Mouse (Mus musculus) monocyte, adult 5-6 weeks (primary cell): ENCODE results near the gene Setd7. TPM values are rescaled to one million over a fixed set of nuclear protein-coding genes. Genes with fewer than 3 reads are reported as not detected.
"Not testable (repeated sequence)": the region's sequence is repeated elsewhere in the genome, so short reads cannot be mapped to it uniquely, and the experiment has no call there.

ENCODE experiments used
- ATAC-seq: fragments of 153-309, 156-312 bp; replicated peaks from 2 replicates; pipeline ENCODE4 v1.8.0; 2017; ENCODE audit warnings: mild to moderate bottlenecking; ENCODE audit not compliant: low TSS enrichment, insufficient number of reproducible peaks, severe bottlenecking, poor library complexity, low FRiP score
- total RNA-seq: library from RNA; stranded (forward); fragments of 200-1000, 200-491, 200-594 nt; gene quantifications from 3 replicates; pipeline ENCODE4 v1.2.3, GENCODE M21; 2017

The Setd7 gene
- 17.5 to 30.9 TPM (median 24.9 TPM) in 3 replicates for total RNA-seq

GRCm38 (mm10) chr3:51560511-51561108 lies at the start of gene Setd7:
Setd7 (minus strand) TSS chr3:51560879.
- ATAC-seq = 0 out of 2 replicates have a peak, but pooled peaks have one; percentile 10

- ATAC-seq = no peak
Observed at GRCm38 (mm10) chr3:51604489-51604888, 43.8 kb upstream of the Setd7 start.

- ATAC-seq = no peak
Observed at GRCm38 (mm10) chr3:51603705-51604291, 43.1 kb upstream of the Setd7 start.

- no peak for ATAC-seq
Observed at GRCm38 (mm10) chr3:51601461-51601860, 40.8 kb upstream of the Setd7 start.

- ATAC-seq = no peak
Observed at GRCm38 (mm10) chr3:51600728-51601127, 40.0 kb upstream of the Setd7 start.

GRCm38 (mm10) chr3:51599057-51599630 lies 38.5 kb upstream of the Setd7 start:
- ATAC-seq = no peak

GRCm38 (mm10) chr3:51596538-51596937 lies 35.9 kb upstream of the Setd7 start:
- ATAC-seq = no peak

GRCm38 (mm10) chr3:51593506-51593905 lies 32.8 kb upstream of the Setd7 start:
- no peak for ATAC-seq

GRCm38 (mm10) chr3:51591591-51591990 lies 30.9 kb upstream of the Setd7 start:
- no peak for ATAC-seq

- ATAC-seq = no peak
Observed at GRCm38 (mm10) chr3:51590207-51590892, 29.7 kb upstream of the Setd7 start.

- ATAC-seq = no peak
Observed at GRCm38 (mm10) chr3:51587697-51588262, 27.1 kb upstream of the Setd7 start.

GRCm38 (mm10) chr3:51583574-51584391 lies 23.1 kb upstream of the Setd7 start:
- peak; percentile 65; the same call in 1 of the 2 replicates for ATAC-seq

GRCm38 (mm10) chr3:51579243-51579642 lies 18.6 kb upstream of the Setd7 start:
- not testable (repeated sequence) for ATAC-seq

GRCm38 (mm10) chr3:51577816-51578749 lies 17.4 kb upstream of the Setd7 start:
- 0 out of 2 replicates have a peak, but pooled peaks have one; percentile 30 for ATAC-seq

- ATAC-seq = no peak
Observed at GRCm38 (mm10) chr3:51577359-51577758, 16.7 kb upstream of the Setd7 start.

- ATAC-seq = no peak
Observed at GRCm38 (mm10) chr3:51573915-51574314, 13.2 kb upstream of the Setd7 start.

GRCm38 (mm10) chr3:51570200-51570599 lies 9.5 kb upstream of the Setd7 start:
- no peak for ATAC-seq
